Mouse (Mus musculus) forebrain, embryonic 10.5 days (tissue): ENCODE measurements at regions not wholly inside any gene's neighbourhood (a gene's known extent, or its start where the extent isn't known, plus 50 kb on each side); places are given as distances from the start of the nearest gene placed in this dataset.

Experiments used
- DNase-seq: peaks from one replicate; pipeline ENCODE4 v3.0.0-alpha.2; 2017; ENCODE audit warnings: low spot score; ENCODE audit errors: extremely low spot score
- H3K27ac ChIP-seq: fragments of 300-500 bp; sonication (generic); 2 replicates; pipeline ENCODE4 v1.5.1; 2016; ENCODE audit warnings: mild to moderate bottlenecking
- H3K27me3 ChIP-seq: fragments of 300-500 bp; sonication (generic); 2 replicates; pipeline ENCODE4 v1.6.1; 2016; ENCODE audit warnings: mild to moderate bottlenecking; ENCODE audit not compliant: poor library complexity, severe bottlenecking
- H3K36me3 ChIP-seq: fragments of 300-500 bp; sonication (generic); replicated peaks from 2 replicates; pipeline ENCODE4 v1.6.1; 2016; ENCODE audit warnings: mild to moderate bottlenecking, moderate library complexity
- H3K4me1 ChIP-seq: fragments of 300-500 bp; sonication (generic); 2 replicates; pipeline ENCODE4 v1.6.1; 2016
- H3K4me3 ChIP-seq: fragments of 300-500 bp; sonication (generic); 2 replicates; pipeline ENCODE4 v1.5.1; 2016; ENCODE audit warnings: mild to moderate bottlenecking, moderate library complexity
- H3K9me3 ChIP-seq: fragments of 300-500 bp; sonication (generic); 2 replicates; pipeline ENCODE4 v1.6.1; 2016; ENCODE audit warnings: mild to moderate bottlenecking, moderate library complexity
- WGBS: fragments of 180-500 bp; shearing (Covaris S2); methylation state at CpG from one replicate; pipeline ENCODE4 v1.1.7; 2016; 5-methylcytosine and 5-hydroxymethylcytosine counted together

DNA sequence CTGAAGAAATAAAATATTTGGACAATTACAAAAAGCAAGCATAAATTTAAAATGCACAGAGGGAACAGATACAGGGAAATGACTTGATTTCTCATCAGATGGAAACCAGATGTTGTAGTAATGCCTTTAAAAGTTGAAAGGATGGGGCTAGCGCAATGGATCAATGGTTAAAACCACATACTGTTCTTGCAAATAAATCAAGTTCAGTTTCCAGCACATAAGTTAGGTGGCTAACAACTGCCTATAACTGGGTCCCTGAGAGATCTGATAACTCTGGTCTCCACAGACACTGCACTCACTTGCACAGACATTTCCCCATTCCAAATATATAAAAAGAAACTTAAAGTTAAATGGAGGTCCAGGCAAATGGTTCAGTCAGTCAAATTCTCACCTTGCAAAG is 699.7 kb downstream of the Tmem114 start:
- no peaks in the 10 kb centered on the region for H3K36me3 ChIP-seq
- H3K27ac ChIP-seq = no peak overlapping the region
- H3K4me3 ChIP-seq = no peak overlapping the region
- H3K4me1 ChIP-seq = no peaks in the 10 kb centered on the region
- no peaks in the 10 kb centered on the region for H3K9me3 ChIP-seq
- DNase-seq = no peak
- WGBS = 81% methylated on average over 1 of the region's 1 CpGs
- H3K27me3 ChIP-seq = no peaks in the 10 kb centered on the region

DNA sequence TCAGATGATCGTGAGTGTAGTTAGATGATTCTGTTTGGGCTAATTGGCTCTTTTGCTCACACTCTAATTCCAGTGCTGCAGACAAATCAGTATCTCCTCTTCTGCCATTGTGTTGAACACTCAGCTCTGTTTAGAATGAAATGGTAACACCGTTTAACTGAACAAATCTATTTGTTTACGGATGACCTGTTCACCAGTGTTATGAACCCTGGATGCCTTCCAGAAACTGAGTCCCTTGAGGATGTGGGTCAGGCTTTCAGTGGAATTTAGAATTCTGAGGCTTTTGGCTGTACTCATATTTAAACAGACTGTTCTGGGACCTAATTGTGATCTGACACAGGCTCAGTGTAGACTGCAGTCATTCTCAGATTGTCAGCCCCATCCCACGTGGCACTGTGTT is 723.5 kb downstream of the Tmem114 start:
- H3K36me3 ChIP-seq = no peaks in the 10 kb centered on the region
- H3K27me3 ChIP-seq = no peaks in the 10 kb centered on the region
- H3K4me1 ChIP-seq = no peaks in the 10 kb centered on the region
- H3K27ac ChIP-seq = no peak overlapping the region
- H3K4me3 ChIP-seq = no peak overlapping the region
- WGBS = 64% methylated on average over 4 of the region's 4 CpGs
- H3K9me3 ChIP-seq = no peaks in the 10 kb centered on the region
- DNase-seq = no peak

DNA sequence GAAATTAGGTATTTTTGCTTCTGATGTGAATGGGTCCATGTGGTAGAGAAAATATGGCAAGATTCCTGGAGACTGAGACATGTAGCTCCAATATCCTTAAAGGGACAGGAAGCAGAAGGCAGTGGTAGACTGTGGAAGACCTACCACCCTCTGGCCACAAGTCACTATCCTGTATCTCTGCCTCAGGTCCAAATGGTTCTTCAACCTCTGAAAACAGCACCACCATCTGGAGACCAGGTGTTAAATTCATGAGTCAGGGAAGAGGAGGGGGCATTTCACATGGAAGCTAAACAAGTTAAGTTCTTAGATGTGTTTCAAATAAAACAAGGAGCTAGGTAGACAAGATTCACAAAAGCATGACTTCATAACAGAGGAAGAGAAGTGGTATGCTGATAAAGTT is 739.5 kb downstream of the Tmem114 start:
- no peak overlapping the region for H3K4me3 ChIP-seq
- no peaks in the 10 kb centered on the region for H3K4me1 ChIP-seq
- H3K36me3 ChIP-seq = no peaks in the 10 kb centered on the region
- no peak for DNase-seq
- no peaks in the 10 kb centered on the region for H3K9me3 ChIP-seq
- no peak overlapping the region for H3K27ac ChIP-seq
- H3K27me3 ChIP-seq = no peaks in the 10 kb centered on the region

DNA sequence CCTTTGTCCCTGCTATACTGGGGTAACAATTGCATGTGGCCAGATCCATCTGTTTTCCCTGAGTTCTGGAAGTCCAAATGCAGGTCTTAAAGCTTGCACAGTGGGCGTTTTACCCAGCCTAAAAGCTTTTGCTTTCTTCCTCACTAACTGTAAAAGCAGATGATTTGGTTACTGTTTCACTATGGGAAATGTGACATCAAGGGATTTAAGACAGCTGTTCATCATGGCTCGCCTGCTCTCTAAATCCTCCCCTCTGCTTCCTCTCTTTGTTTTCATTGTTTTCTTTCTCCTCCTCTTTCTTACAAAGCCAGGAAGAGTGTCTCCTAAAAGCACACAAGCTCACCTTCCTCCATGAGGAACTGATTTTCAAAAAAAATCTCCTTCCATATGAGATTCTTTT is 758.8 kb downstream of the Tmem114 start:
- H3K9me3 ChIP-seq = peaks cover 8% of the 10 kb centered on the region; the same call in 1 of the 2 replicates
- DNase-seq = no peak
- WGBS = 40% methylated on average over 2 of the region's 2 CpGs
- H3K27me3 ChIP-seq = no peaks in the 10 kb centered on the region
- H3K36me3 ChIP-seq = no peaks in the 10 kb centered on the region
- H3K27ac ChIP-seq = no peak overlapping the region
- H3K4me1 ChIP-seq = no peaks in the 10 kb centered on the region
- no peak overlapping the region for H3K4me3 ChIP-seq

DNA sequence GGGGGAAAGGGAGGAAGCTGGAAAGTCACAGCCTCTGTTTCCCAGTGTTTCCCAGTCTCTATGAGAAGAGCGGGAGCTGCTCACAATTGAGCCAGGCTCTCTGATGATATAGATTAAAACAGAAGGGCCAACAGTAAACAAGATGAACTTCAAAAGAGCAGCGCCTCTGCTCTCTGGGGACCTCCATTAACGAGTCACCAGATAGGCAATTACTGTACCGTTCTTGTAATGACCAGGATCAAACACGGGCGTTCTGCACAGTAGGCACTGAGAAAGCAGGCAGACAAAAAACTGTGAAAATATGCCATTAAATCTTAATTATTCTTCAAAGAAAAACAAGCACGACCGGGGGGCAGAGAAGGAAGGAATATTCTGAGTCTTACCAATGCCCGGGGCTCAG is 766.8 kb downstream of the Tmem114 start:
- 75% methylated on average over 9 of the region's 9 CpGs for WGBS
- Histone ChIP-seq H3K27ac (no peak overlapping the region), H3K27me3 (no peaks in the 10 kb centered on the region), H3K36me3 (no peaks in the 10 kb centered on the region), H3K4me1 (peaks cover 10% of the 10 kb centered on the region; the same call in 1 of the 2 replicates), H3K9me3 (no peaks in the 10 kb centered on the region), H3K4me3 (no peak overlapping the region)
- no peak for DNase-seq

DNA sequence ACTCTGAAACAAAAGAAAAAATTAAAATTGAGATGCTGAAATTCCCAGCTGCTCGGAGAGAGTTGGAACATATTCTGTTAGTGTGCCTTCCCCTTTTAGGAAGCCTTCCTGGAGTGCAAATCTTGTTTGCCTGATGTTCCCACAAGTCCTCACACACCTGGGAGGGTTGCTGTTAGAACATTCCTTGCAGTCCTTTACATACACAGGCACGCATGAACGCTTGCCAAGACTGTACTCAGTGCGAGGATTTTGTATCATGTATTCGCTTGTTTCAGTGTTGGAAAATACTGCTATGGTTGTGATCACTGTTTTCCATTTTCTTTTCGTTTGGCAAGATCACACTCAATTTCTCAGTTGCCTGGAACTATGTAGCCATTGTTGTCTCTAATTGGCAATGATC is 770.5 kb downstream of the Tmem114 start:
- DNase-seq = no peak
- 86% methylated on average over 6 of the region's 6 CpGs for WGBS

DNA sequence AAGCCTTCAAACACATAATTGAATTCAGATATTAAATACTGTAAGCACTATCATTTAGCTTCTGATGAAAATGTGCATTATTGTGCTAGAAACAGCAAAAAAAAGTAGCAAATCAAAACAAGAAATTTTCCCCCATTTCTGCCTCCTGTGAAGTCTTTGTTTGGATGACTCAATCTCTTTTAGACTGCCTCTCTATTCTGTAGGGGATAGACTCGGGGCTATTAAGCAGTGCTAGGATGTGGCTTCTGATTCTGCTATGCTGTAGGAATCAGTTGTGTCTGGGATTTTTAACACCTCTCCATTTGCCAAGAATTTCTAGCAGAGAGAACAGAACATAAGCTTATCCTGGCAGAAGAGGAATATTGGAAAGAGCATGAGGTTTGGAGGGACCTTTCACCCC is 775.2 kb downstream of the Tmem114 start:
- 68% methylated on average over 1 of the region's 1 CpGs for WGBS

More for the DNA sequence above, 770.5 kb downstream of the Tmem114 start:
- Histone ChIP-seq H3K27me3 (no peaks in the 10 kb centered on the region), H3K4me1 (peaks cover 16% of the 10 kb centered on the region; the same call in 1 of the 2 replicates), H3K27ac (no peak overlapping the region), H3K4me3 (no peak overlapping the region), H3K9me3 (no peaks in the 10 kb centered on the region), H3K36me3 (no peaks in the 10 kb centered on the region)

DNA sequence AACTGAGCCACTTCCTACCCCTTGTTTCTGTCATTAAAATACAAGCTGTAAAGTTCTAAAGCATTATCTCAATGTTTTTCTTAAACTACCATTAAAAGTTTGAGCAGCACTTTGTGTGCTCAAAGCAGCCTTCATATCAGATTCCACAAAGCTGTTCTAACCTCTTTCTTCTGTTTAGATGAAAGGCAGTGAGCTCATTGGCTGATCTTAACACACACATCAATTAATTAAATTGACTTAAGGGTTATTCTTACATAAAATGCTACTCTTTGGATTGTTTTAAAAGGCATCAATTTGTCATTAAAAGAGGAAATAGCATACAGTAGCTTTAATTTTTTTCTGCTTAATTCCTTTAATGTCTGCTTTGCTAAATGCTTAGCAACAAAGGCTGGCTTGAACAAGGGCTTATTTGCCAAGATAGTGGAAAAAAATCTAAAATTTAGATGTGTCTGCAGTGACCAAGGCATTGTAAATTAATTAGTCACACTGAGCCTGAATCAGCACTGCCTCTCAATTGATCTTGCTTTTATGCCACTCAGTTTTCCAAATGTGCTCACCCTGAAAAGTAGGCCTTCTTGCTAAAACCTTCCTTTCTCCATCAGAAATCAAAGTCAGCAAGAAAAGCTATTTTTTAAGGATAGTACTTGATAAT is 777.5 kb downstream of the Tmem114 start:
- H3K27ac ChIP-seq = no peak overlapping the region
- 0 out of 2 replicates have a peak, but pooled peaks cover 5% of the 10 kb centered on the region for H3K4me1 ChIP-seq
- no peak for DNase-seq
- H3K9me3 ChIP-seq = no peaks in the 10 kb centered on the region
- H3K27me3 ChIP-seq = no peaks in the 10 kb centered on the region
- no peaks in the 10 kb centered on the region for H3K36me3 ChIP-seq
- no peak overlapping the region for H3K4me3 ChIP-seq

More for the DNA sequence above, 775.2 kb downstream of the Tmem114 start:
- no peak overlapping the region for H3K4me3 ChIP-seq
- no peak overlapping the region for H3K27ac ChIP-seq
- no peak for DNase-seq
- no peaks in the 10 kb centered on the region for H3K36me3 ChIP-seq
- no peaks in the 10 kb centered on the region for H3K9me3 ChIP-seq
- 0 out of 2 replicates have a peak, but pooled peaks cover 6% of the 10 kb centered on the region for H3K4me1 ChIP-seq
- H3K27me3 ChIP-seq = no peaks in the 10 kb centered on the region

DNA sequence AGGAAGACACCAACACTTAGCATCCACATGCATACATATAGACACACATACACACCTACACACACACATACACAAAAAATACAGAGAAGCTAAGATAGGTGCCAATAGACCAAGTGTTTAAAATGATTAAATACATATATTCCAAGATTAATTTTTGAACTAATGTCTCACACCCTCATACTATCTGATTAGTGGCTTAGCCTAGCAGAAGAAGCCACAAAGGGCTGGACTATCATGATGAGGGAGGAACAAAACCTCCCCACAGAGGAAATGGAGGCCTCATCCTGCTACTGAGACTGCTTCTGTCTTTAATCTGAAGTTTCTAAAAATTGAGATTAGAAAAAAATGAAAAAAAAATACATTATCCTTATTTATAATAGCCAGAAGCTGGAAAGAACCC is 780.6 kb downstream of the Tmem114 start:
- DNase-seq = no peak
- Histone ChIP-seq H3K36me3 (no peaks in the 10 kb centered on the region), H3K9me3 (no peaks in the 10 kb centered on the region), H3K27ac (no peak overlapping the region), H3K4me3 (no peak overlapping the region), H3K4me1 (0 out of 2 replicates have a peak, but pooled peaks cover 1% of the 10 kb centered on the region), H3K27me3 (no peaks in the 10 kb centered on the region)

DNA sequence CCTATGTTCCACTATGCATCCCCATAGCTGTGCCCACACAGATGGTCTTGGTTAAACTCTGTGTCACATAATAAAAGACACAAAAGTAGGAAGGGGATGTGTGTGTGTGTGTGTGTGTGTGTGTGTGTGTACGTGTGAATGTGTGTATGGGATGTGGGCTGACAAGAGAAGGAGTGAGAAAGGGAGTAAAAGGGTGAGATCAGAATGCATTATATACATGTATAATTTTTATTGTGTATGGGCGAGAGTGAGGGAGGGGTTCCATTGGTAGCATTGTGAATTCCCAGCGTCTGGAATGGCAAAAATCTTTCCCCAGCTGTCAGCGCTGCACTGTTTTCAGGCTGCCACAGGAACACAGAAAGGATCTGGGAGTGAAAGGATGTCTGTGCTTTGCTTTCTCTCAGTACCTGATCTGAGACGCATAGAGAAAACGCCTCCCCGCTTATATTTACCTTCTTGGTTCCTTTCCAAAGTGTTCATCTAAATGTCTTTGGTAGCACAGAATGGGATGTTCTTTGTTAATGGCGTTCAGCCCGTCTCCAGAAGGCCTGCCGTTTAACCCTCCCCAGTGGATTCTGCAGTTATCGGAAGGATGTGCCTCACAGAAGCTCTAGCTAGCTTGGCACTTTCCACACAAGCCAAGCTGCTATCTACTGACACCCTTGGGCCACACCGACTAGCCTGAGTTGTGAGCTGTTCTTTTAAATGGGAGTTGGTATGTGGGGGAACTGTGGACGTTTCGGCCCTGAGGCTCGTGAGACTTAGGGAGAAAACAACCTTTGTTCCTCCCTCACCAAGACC is 785.8 kb downstream of the Tmem114 start:
- no peak overlapping the region for H3K27ac ChIP-seq
- 80% methylated on average over 15 of the region's 15 CpGs for WGBS

DNA sequence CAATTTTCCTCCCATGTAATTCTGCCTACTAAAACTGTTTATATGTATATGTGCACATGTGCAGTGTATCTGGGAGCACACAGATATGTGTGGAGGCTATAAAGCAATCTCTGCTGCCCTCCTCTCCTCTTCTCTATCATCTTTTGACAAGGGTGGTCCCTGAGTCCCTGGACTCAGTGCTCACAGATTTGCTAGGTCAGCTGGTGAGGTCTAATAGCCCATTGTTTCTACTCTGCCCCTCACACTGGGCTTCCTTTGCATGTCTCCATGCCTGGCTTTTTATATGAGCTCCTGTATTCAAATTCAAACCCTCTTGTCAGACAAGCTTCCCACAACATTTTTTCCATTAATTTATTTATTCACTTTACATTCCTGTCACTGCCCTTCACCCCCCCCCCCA is 786.9 kb downstream of the Tmem114 start:
- H3K9me3 ChIP-seq = no peaks in the 10 kb centered on the region
- no peak overlapping the region for H3K27ac ChIP-seq
- H3K36me3 ChIP-seq = no peaks in the 10 kb centered on the region
- no peaks in the 10 kb centered on the region for H3K27me3 ChIP-seq
- no peak overlapping the region for H3K4me3 ChIP-seq
- H3K4me1 ChIP-seq = peaks cover 35% of the 10 kb centered on the region
- DNase-seq = no peak

More for the DNA sequence above, 785.8 kb downstream of the Tmem114 start:
- Histone ChIP-seq H3K36me3 (no peaks in the 10 kb centered on the region), H3K27me3 (no peaks in the 10 kb centered on the region), H3K4me1 (peaks cover 35% of the 10 kb centered on the region), H3K4me3 (no peak overlapping the region), H3K9me3 (no peaks in the 10 kb centered on the region)
- DNase-seq = no peak

DNA sequence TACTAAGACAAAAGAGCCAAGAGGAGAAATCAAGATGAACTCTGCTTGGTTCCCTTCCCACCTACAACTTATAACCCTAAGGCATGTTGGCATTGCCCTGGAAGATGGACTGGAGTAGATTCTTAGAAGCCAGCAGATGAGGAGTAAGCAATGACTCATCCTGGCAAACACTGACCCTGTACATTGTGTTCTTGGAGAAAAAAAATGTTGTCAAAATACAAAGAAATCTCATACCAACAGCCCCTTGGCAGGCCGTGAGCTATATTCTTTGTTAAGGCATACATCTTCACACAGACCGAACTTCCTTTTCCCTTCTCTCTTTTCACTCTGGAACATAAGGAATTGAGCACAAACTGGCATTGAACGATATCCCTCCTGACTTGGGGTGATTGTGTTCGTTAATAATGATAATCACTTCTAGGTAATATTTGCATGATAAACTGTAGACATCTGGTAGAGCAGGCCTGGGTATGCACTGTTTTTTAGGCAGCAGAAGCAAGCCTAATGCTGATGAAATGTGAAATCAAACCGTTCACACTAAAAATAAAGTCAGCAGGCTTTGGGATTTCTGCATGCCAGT is 787.7 kb downstream of the Tmem114 start:
- H3K27ac ChIP-seq = peak overlapping the region; percentile 56; the same call in 1 of the 2 replicates
- H3K36me3 ChIP-seq = no peaks in the 10 kb centered on the region
- H3K27me3 ChIP-seq = no peaks in the 10 kb centered on the region
- H3K9me3 ChIP-seq = no peaks in the 10 kb centered on the region
- peaks cover 42% of the 10 kb centered on the region for H3K4me1 ChIP-seq
- 71% methylated on average over 5 of the region's 5 CpGs for WGBS
- DNase-seq = no peak
- no peak overlapping the region for H3K4me3 ChIP-seq

DNA sequence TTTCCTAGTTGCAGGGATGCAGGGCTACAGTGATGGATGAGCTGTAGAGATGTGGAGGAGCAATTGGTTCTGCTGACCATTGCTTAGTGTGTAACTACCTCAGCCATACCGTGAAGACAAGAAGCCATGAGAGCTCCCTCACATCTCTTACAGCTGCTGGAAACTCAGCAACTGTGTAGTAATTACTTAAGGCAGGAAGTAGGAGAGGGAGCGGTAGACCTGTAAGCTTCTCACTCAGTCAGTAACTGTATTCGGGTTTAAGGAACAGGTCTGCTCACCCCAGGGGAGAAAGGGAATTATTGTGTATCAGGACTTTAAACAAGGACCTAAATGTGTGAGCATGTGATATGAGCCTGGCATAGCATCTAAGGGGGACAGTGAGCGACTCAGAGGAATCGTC is 788.6 kb downstream of the Tmem114 start:
- Histone ChIP-seq H3K4me3 (no peak overlapping the region), H3K27ac (no peak overlapping the region), H3K36me3 (no peaks in the 10 kb centered on the region), H3K4me1 (peaks cover 44% of the 10 kb centered on the region), H3K27me3 (no peaks in the 10 kb centered on the region), H3K9me3 (no peaks in the 10 kb centered on the region)
- 78% methylated on average over 5 of the region's 5 CpGs for WGBS
- no peak for DNase-seq
